Mouse (Mus musculus) kidney, embryonic 16.5 days (tissue): Measurements from ENCODE around the gene Ly6g5b. TPM values are rescaled to one million over a fixed set of nuclear protein-coding genes. Genes with fewer than 3 reads are reported as not detected.

Source experiments
- ATAC-seq: fragments of 200-750 bp; cut with Nextera tagmentation; 2 replicates; pipeline ENCODE4 v1.8.0; 2017; ENCODE audit warnings: moderate TSS enrichment; ENCODE audit not compliant: low FRiP score, low TSS enrichment
- H3K27ac ChIP-seq: fragments of 300-500 bp; sonication (generic); 2 replicates; pipeline ENCODE4 v1.5.1; 2014; ENCODE audit warnings: low read length
- H3K27me3 ChIP-seq: fragments of 300-500 bp; sonication (generic); 2 replicates; pipeline ENCODE4 v1.6.1; 2014; ENCODE audit warnings: low read length, control low read depth, mixed read lengths; ENCODE audit not compliant: insufficient read depth
- H3K36me3 ChIP-seq: fragments of 300-500 bp; sonication (generic); 2 replicates; pipeline ENCODE4 v1.6.1; 2014; ENCODE audit warnings: low read length, control low read depth, mixed read lengths; ENCODE audit not compliant: insufficient read depth
- H3K4me1 ChIP-seq: fragments of 300-500 bp; sonication (generic); 2 replicates; pipeline ENCODE4 v1.6.1; 2014; ENCODE audit warnings: low read length, control low read depth, mixed read lengths; ENCODE audit not compliant: insufficient read depth
- H3K4me2 ChIP-seq: fragments of 300-500 bp; sonication (generic); replicated peaks from 2 replicates; pipeline ENCODE4 v1.6.1; 2014; ENCODE audit warnings: low read depth, low read length
- H3K4me3 ChIP-seq: fragments of 300-500 bp; sonication (generic); 2 replicates; pipeline ENCODE4 v1.5.1; 2014; ENCODE audit warnings: mild to moderate bottlenecking, low read length
- H3K9ac ChIP-seq: fragments of 300-500 bp; sonication (generic); replicated peaks from 2 replicates; pipeline ENCODE4 v1.6.1; 2014; ENCODE audit warnings: low read length
- H3K9me3 ChIP-seq: fragments of 300-500 bp; sonication (generic); 2 replicates; pipeline ENCODE4 v1.6.1; 2016; ENCODE audit warnings: low read length, control low read depth
- WGBS: fragments of 180-500 bp; shearing (Covaris S2); extraction: QIAGEN DNeasy Blood & Tissue Kit; methylation state at CpG from one replicate; pipeline ENCODE4 v1.1.7; 2014; 5-methylcytosine and 5-hydroxymethylcytosine counted together
- polyA plus RNA-seq: library from polyadenylated mRNA; unstranded; fragments of >200 nt; fragmentation: Nextera tagmentation; extraction: Ambion mirVana; gene quantifications from 2 replicates; pipeline ENCODE4 v1.2.1, GENCODE M21; 2015

The Ly6g5b gene
- 0.89 and 1.5 TPM in 2 replicates for polyA plus RNA-seq

DNA sequence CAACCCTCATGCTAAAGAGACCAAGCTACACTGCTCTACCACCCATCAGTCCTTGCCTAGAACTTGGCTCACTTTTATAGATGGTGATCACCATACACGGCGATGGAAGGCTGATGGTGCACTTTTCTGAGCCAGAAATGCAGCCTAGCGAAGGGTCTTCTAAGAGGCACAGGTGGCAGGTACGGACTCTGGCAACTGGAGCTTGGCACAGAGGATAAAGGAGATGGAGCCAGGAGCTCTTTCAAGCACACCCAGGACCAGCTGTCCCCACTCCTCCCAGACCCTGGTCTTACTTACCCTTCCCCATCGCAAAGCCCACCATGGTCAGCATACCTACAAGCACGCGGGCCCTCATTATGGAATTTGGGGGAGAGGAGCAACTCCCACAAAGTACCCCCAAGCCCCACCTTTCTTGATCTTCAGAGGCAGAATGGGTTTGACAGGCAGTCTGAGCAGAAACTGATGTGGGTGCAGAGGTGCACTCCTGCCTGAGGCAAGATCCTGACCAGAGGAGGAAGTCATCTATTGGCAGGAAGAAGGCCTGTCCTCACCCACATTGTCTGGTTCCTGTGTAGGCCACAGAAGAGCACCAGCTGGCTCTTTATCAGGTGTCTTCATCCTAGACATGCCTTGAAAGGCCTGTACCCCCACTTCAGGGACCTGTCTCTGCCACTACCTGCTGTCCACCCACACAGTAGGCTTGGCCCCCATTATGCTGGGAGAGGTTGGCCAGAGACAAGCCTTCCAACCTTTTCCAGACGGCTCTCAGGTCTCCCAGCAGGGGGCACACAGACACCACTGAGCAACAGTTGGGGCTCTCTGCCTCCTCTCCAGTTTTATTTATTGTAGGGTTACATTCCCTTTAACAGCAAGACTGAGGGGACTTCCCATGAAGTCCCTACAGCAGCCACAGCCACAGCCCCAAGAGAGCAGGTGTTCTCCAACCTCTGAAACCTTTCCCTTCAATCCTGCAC, at the start of gene Ly6g5b:
TSS of gene Ly6g5b (minus strand) at position 383 of the 974 bp plus-strand sequence.
- no peak for ATAC-seq
- H3K4me2 ChIP-seq: no peak within 1 kb of the TSS
- 81% methylated on average over 8 of the region's 8 CpGs for WGBS
- H3K36me3 ChIP-seq: peaks cover 47% of the 10 kb centered on the region
- H3K9me3 ChIP-seq: no peaks in the 10 kb centered on the region
- H3K4me3 ChIP-seq: no peak within 1 kb of the TSS
- H3K27me3 ChIP-seq: no peaks in the 10 kb centered on the region
- H3K9ac ChIP-seq: no peak within 1 kb of the TSS
- H3K27ac ChIP-seq: no peak within 1 kb of the TSS
- H3K4me1 ChIP-seq: peaks cover 8% of the 10 kb centered on the region

DNA sequence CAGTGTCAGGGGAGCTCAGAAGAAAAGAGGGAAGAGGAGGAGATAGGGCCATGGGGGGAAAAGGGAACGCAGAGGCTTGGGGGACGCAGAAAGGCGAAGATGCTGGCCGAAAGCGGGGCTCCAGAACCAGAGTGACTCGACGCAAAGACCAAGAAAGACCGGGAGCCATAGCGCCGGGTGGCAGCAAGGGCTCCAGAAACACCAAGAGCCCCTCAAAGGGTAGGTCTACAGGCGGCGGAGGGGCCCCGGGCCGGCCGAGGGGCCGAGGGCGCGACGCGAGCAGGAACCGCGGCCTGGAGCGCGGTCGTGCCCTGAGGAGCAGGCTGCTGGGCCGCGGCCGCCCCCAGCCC, 49.0 kb upstream of the Ly6g5b start:
- H3K36me3 ChIP-seq: peaks cover 33% of the 10 kb centered on the region
- WGBS: 0% methylated on average over 28 of the region's 28 CpGs
- H3K27ac ChIP-seq: peak overlapping the region; percentile 100
- no peaks in the 10 kb centered on the region for H3K9me3 ChIP-seq
- no peak for ATAC-seq
- peaks cover 30% of the 10 kb centered on the region for H3K4me1 ChIP-seq
- H3K4me2 ChIP-seq: peak overlapping the region; percentile 98
- H3K4me3 ChIP-seq: peak overlapping the region; percentile 99
- no peaks in the 10 kb centered on the region for H3K27me3 ChIP-seq
- peak overlapping the region; percentile 99 for H3K9ac ChIP-seq

GRCm38 (mm10) chr17:35163326-35164081, 48.3 kb upstream of the Ly6g5b start:
- Histone ChIP-seq H3K9me3 (no peaks in the 10 kb centered on the region), H3K27me3 (no peaks in the 10 kb centered on the region), H3K4me1 (peaks cover 30% of the 10 kb centered on the region), H3K4me3 (peak overlapping the region; percentile 99), H3K4me2 (peak overlapping the region; percentile 98), H3K9ac (peak overlapping the region; percentile 99), H3K27ac (peak overlapping the region; percentile 100), H3K36me3 (peaks cover 40% of the 10 kb centered on the region)
- WGBS: 4% methylated on average over 8 of the region's 8 CpGs
- ATAC-seq: no peak

DNA sequence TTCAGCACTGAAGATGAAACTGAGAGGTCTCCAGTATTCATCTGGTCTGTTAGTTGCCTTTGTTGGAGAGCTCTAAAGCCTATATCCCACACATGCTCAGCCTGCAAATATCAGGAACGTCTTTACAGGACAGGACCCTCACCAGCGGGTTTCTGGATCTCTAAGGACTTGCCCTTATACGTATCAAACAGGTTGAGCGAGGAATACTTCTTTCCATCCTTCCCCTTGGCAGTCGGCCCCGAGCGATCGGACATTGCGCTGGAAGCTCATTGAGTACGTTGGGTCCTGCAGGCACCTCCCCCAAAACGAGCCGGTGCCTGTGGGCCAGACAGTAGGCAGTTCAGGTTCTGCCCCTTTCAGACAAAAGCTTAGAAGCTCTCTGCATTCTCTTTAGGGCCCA, 47.5 kb upstream of the Ly6g5b start:
- no peak for ATAC-seq
- H3K36me3 ChIP-seq: peaks cover 47% of the 10 kb centered on the region
- peak overlapping the region; percentile 99 for H3K9ac ChIP-seq
- 17% methylated on average over 12 of the region's 12 CpGs for WGBS
- no peak overlapping the region for H3K27ac ChIP-seq
- peak overlapping the region; percentile 98 for H3K4me2 ChIP-seq
- H3K4me1 ChIP-seq: peaks cover 30% of the 10 kb centered on the region
- peak overlapping the region; percentile 99 for H3K4me3 ChIP-seq
- no peaks in the 10 kb centered on the region for H3K27me3 ChIP-seq
- H3K9me3 ChIP-seq: no peaks in the 10 kb centered on the region

- H3K27ac ChIP-seq: no peak overlapping the region
- H3K4me2 ChIP-seq: peak overlapping the region; percentile 98
- H3K9ac ChIP-seq: peak overlapping the region; percentile 99
- H3K27me3 ChIP-seq: no peaks in the 10 kb centered on the region
- ATAC-seq: no peak
- peak overlapping the region; percentile 99 for H3K4me3 ChIP-seq
- H3K9me3 ChIP-seq: no peaks in the 10 kb centered on the region
- WGBS: 56% methylated on average over 14 of the region's 14 CpGs
- peaks cover 53% of the 10 kb centered on the region for H3K36me3 ChIP-seq
- peaks cover 30% of the 10 kb centered on the region for H3K4me1 ChIP-seq
Measured at GRCm38 (mm10) chr17:35162121-35162520, 46.9 kb upstream of the Ly6g5b start.

DNA sequence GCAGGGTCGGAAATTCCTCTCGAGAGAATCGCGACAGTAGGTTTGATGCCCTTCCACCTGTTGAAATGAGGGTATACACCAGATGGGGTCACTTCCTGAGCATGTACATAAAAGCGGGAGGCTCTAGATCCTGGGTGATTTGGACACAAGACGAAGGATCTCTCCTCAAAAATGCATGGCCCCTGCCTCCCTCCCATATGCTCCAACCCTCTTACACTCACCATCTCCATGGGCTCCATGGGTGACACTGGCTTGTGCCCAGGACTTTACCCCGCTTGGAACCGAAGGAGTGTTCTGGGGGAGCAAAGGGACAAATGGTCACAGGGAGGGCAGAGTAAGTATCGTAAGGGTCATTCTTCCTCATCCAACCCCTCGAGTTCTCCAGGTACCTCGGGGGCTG, 46.2 kb upstream of the Ly6g5b start:
- H3K4me3 ChIP-seq: peak overlapping the region; percentile 99; the same call in 1 of the 2 replicates
- H3K4me2 ChIP-seq: no peak overlapping the region
- peak overlapping the region; percentile 99; the same call in 1 of the 2 replicates for H3K9ac ChIP-seq
- H3K9me3 ChIP-seq: no peaks in the 10 kb centered on the region
- no peak for ATAC-seq
- peaks cover 60% of the 10 kb centered on the region for H3K36me3 ChIP-seq
- 72% methylated on average over 11 of the region's 11 CpGs for WGBS
- H3K4me1 ChIP-seq: peaks cover 30% of the 10 kb centered on the region
- H3K27me3 ChIP-seq: no peaks in the 10 kb centered on the region
- H3K27ac ChIP-seq: no peak overlapping the region

- H3K4me1 ChIP-seq: peaks cover 21% of the 10 kb centered on the region
- no peaks in the 10 kb centered on the region for H3K27me3 ChIP-seq
- no peak overlapping the region for H3K9ac ChIP-seq
- no peaks in the 10 kb centered on the region for H3K9me3 ChIP-seq
- H3K27ac ChIP-seq: no peak overlapping the region
- no peak overlapping the region for H3K4me3 ChIP-seq
- peaks cover 78% of the 10 kb centered on the region for H3K36me3 ChIP-seq
- WGBS: 78% methylated on average over 7 of the region's 7 CpGs
- ATAC-seq: no peak
- no peak overlapping the region for H3K4me2 ChIP-seq
Measured at GRCm38 (mm10) chr17:35159638-35160037, 44.4 kb upstream of the Ly6g5b start.

DNA sequence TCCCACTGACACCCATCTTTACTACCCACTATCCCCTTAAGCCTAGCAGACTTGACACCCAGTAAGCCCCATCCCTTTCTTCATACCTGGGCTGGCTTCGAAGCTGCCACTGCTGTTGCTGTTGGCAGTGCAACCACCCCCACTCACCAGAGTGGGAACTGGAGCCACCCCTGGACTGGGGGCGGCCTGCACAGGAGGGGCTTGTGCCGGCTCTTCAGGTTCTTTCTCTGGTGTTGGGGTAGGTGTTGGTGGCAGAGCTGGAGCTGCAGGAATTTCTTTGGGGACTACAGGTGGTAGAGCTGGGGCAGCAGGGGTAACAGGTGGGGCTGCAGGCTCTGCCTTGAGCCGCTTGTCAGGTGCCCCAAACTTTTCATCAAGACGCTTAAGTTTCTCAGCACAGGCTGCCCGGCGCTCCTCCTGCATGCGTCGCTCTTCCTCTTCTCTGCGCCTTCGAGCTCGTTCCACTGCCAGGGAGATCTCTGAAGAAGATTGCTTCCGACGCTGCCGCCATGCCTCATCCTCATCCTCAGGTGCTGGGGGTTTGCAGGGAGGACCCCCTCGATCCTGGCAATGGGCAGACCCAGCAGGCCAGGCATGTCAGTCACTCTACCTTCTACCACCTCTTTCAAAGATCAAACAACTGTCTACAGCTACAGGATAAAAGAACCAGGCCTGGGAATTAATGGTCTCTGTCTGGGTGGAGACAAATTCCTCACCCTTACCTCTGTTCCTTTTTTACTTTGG, 43.8 kb upstream of the Ly6g5b start:
- Histone ChIP-seq H3K4me1 (peaks cover 21% of the 10 kb centered on the region), H3K4me2 (no peak overlapping the region), H3K4me3 (no peak overlapping the region), H3K36me3 (peaks cover 84% of the 10 kb centered on the region), H3K9ac (no peak overlapping the region), H3K9me3 (no peaks in the 10 kb centered on the region), H3K27me3 (no peaks in the 10 kb centered on the region), H3K27ac (no peak overlapping the region)
- ATAC-seq: no peak
- WGBS: 92% methylated on average over 16 of the region's 16 CpGs

- 94% methylated on average over 8 of the region's 8 CpGs for WGBS
Measured at GRCm38 (mm10) chr17:35157661-35158175, 42.5 kb upstream of the Ly6g5b start.

More at GRCm38 (mm10) chr17:35157661-35158175, 42.5 kb upstream of the Ly6g5b start:
- no peak for ATAC-seq
- no peak overlapping the region for H3K27ac ChIP-seq
- no peak overlapping the region for H3K9ac ChIP-seq
- peaks cover 12% of the 10 kb centered on the region for H3K4me1 ChIP-seq
- H3K36me3 ChIP-seq: peaks cover 98% of the 10 kb centered on the region
- no peak overlapping the region for H3K4me2 ChIP-seq
- no peaks in the 10 kb centered on the region for H3K9me3 ChIP-seq
- H3K4me3 ChIP-seq: no peak overlapping the region
- no peaks in the 10 kb centered on the region for H3K27me3 ChIP-seq
